Mouse (Mus musculus) cortical plate, adult 2 months (tissue): ENCODE measurements around the gene Myo6.

Experiments
- CTCF ChIP-seq: fragments of 200-500 bp; IDR thresholded peaks from 2 replicates; pipeline ENCODE4 v1.5.1; 2011; ENCODE audit warnings: mild to moderate bottlenecking, control low read depth, low read length; ENCODE audit not compliant: insufficient read depth; ENCODE audit errors: extremely low read depth
- POLR2A ChIP-seq: fragments of 200-500 bp; IDR thresholded peaks from 2 replicates; pipeline ENCODE4 v1.6.1; 2011; ENCODE audit warnings: mild to moderate bottlenecking, low read length, control low read depth; ENCODE audit not compliant: insufficient read depth; ENCODE audit errors: extremely low read depth

GRCm38 (mm10) chr9:80286845-80287244 lies 122.0 kb downstream of the Myo6 start:
- no peak for TF ChIP-seq CTCF
- no peak for TF ChIP-seq POLR2A
